Mouse (Mus musculus): Measurements from ENCODE around the gene Gm10439. TPM values are rescaled to one million over a fixed set of nuclear protein-coding genes. Genes with fewer than 3 reads are reported as not detected.
"Not testable (repeated sequence)": the region's sequence is repeated elsewhere in the genome, so short reads cannot be mapped to it uniquely, and the experiment has no call there.

Gm10439 gene
- total RNA-seq (2021), result not detected
- polyA plus RNA-seq (2012; rRNA removed), result not detected in 2 replicates
- long read RNA-seq, result 0 reads

DNA sequence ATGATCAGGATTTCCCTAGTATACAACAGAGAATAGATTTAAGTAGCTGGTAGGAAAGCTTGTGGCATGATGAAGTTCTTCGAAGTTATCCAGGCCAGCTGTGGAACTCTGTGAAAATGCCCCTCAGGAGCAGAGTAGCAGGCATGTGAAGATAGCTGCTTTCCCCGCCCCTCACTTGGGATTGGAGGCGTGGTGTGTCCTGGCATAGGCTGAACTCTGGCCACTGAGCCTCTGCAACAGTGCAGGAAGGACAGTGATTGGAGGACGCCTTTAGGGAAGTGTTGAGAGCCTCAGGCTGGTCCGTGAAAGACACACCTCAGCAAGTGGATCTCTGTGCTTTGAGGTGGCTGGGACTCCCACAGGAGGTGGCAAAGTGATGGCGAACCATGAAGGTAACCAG lies at the start of gene Gm10439:
TSS of gene Gm10439 (plus strand) at position 301 of the 400 bp plus-strand sequence.
- DNase-seq, result not testable (repeated sequence)

Other genes starting within 250 kb of the Gm10439 start
- not detected for gene Gm15085, start 147.0 kb upstream of the Gm10439 start, total RNA-seq (2021)
- gene Gm15085, start 147.0 kb upstream of the Gm10439 start, polyA plus RNA-seq (2012; rRNA removed), result not detected in 2 replicates
- gene Gm15097, start 189.9 kb downstream of the Gm10439 start, total RNA-seq (2021), result not detected
- not detected in 2 replicates for gene Gm15097, start 189.9 kb downstream of the Gm10439 start, polyA plus RNA-seq (2012; rRNA removed)